Mouse (Mus musculus) right cerebral cortex, postnatal 14 days (tissue): ENCODE measurements around the gene Nt5e.

Experiments used
- DNase-seq: peaks from one replicate; pipeline ENCODE4 v3.0.0; 2022

Gene Nt5e

GRCm38 (mm10) chr9:88348623-88349022 lies 21.6 kb downstream of the Nt5e start:
- no peak for DNase-seq

DNA sequence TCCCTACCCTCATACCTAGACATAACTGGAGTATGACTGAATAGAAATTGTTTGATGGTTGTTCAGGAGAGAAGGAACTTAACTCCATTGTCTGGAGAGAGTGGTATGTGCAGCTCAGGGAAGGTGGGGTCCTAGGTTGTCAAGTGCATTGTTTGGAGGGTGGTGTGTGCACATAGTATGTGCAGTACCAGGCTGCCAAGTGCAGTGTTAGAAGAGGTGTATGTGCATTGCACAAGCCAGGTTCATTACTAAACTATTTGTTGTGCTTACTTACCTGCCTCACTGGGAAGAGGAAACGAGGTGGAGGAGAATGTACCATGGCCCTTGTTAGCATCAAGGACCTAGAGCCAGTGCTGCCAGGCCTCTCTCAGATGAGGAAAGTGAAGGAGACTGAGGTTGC lies 23.3 kb downstream of the Nt5e start:
- no peak for DNase-seq

DNA sequence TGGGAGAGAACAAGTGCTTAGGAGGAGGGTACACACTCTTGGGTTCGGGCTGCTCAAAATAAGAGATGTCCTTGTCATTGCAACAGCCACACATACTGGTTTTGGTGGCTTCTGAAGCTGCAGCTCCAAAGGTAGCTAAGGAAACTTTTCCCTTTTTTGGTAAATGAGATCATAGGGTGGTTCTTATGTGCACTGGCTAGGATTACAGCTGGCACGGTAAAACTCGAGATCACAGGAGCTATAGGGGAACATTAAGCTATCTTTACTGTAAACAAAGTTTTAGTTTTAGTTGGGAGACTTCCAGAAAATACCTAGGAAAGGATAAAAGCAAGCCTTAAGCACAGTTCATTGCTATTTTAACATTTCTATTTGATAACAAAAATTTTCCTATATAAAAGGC lies 24.2 kb downstream of the Nt5e start:
- no peak for DNase-seq

- no peak for DNase-seq
Observed at GRCm38 (mm10) chr9:88352741-88353140, 25.7 kb downstream of the Nt5e start.

GRCm38 (mm10) chr9:88353459-88353858 lies 26.5 kb downstream of the Nt5e start:
- DNase-seq, result no peak

DNA sequence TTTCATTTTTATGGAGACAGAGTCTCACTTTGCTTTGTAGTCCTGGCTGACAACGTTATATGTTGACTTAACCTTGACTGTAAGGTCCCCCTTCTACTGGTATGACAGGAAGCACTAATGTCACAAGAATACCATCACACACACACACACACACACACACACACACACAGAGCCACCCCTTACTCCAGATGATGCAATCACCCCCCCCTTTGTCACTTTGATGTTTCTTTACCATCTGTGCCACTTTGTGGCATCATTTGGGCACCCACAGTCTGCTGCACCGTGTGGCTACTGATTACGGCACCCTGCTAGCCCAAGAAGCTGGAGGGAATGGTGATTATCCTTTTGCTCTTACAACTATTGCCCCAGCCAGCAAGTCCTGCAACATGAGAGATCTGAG lies 30.2 kb downstream of the Nt5e start:
- no peak for DNase-seq

DNA sequence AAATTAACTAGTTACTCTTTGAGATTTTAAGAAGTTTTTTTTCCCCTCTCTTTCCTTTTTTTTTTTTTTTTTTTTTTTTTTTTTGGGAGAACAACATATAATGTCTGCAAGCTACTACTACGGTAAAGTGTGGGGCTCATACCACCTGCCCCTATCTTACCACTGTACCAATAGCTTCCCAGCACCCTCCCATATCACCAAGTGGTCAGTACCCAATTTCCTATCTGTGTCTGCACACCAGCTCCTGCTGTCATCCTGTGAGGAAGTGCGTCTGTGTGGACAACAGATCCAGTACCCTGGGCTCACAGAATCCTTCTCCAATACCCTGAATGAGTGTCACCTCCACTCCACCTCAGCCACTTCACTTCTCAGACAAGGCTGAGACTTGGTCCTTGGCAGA lies 32.1 kb downstream of the Nt5e start:
- no peak for DNase-seq

GRCm38 (mm10) chr9:88361211-88361909 lies 34.4 kb downstream of the Nt5e start:
- no peak for DNase-seq

- no peak for DNase-seq
Observed at GRCm38 (mm10) chr9:88362055-88362850, 35.3 kb downstream of the Nt5e start.

GRCm38 (mm10) chr9:88363102-88363501 lies 36.1 kb downstream of the Nt5e start:
- no peak for DNase-seq

DNA sequence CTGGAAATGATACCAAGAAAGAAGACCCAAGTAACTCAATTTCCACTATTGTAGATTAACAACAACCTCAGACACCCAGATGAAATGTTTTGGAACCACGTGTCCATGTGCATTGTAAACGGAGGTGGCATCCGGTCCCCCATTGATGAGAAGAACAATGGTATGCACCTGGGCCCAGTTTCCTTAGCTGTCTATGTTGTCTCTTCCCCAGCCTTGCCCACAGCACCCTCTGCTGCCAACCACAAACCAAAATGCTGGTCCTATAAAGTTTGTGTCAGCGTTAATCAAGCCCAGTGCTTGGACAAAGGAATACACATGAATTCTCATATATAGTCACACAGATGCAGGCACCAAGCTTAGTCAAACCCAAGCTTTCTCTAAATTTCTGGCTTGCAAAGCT lies 39.3 kb downstream of the Nt5e start:
- no peak for DNase-seq

DNA sequence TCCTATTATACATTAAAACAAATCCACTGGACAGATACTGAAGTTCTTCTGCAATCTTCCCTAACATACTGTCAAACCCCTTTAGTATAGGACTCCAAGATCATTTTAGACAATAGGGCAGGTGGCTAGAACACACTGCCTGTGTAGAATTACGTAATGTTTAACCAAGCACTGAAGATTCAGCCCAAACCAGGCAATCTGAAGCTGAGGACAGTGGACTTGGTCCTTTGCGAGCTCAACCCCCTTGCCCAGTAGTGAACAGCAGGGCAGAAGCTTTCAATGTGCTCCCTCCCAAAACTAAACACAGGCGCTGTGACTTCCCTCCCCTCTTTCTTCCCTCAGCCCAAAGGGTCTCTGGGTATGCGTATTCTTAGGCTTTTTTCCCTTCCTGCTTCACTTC lies 39.8 kb downstream of the Nt5e start:
- DNase-seq, result no peak

DNA sequence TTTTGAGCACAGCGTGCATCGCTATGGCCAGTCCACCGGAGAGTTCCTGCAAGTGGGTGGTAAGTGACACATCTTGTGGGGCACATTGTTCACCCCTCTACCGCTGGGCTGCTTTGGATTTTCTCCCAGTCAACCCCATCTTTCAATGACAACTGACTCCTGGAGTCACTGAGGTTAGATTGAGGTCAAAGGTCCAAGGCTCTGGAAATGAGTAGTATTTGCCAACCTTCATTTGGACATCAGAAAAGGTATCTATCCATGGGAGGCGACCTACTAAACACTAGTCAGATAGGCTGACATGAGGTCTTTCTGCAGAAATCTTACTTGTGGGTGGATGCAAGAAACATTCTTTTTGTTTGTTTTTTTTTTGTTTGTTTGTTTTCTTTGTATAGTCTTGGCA lies 40.3 kb downstream of the Nt5e start:
- DNase-seq, result no peak

DNA sequence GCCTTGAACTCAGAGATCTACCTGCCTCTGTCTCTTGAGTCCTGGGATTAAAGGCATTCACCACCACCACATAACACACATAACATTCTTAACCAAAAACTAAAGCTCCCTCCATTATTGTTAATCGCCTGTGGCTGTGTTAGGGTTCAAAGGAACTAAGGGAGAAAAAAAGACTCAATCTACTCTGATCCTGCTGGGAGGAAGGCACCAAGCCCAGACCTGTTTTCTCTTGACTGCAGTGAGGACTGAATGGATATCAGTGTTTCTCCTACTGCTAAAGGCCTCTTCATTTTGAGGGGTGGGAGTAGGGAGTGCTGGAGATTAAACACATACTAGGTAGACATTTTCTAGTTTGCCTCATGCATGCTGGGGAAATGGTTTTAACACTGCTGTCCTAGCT lies 40.8 kb downstream of the Nt5e start:
- no peak for DNase-seq

- no peak for DNase-seq
Observed at GRCm38 (mm10) chr9:88368476-88368875, 41.5 kb downstream of the Nt5e start.

GRCm38 (mm10) chr9:88369666-88370065 lies 42.7 kb downstream of the Nt5e start:
- DNase-seq, result no peak

GRCm38 (mm10) chr9:88371201-88371600 lies 44.2 kb downstream of the Nt5e start:
- DNase-seq, result no peak

DNA sequence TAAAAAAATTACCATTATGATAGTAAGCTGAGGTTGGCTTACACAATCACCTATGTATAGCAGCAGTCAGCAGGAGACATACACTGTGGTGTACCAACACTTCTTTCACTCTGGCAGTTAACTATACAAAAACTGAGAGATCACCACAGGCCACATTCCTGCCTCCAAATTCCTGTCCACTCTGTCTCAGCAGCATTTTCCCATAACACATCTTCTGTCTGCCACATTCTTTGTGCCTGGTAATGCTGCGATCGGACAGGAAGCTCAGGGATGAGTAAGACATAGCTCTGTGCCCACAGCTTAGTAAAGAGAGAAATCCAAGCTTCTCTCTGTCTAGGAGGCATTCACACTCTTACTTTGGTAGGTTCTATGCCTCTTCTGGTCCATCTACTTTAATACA lies 46.0 kb downstream of the Nt5e start:
- DNase-seq, result no peak

DNA sequence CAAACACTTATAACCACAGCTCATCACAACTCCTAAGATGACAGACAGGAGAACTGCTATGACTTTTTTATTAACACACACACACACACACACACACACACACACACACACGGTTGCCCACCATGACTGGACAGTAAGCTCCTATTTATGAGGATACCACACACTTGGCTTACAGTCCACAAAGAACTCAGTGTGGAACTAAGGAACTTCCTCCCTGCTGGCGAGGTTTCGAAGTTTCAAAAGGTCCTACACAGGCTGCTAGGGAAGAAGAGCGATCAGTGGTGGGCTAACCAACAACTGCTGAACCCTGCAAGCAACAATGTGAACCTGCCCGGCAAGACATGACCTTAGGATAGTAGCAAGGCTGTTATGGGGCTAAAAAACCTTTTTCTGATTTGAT lies 50.5 kb downstream of the Nt5e start:
- DNase-seq, result no peak

DNA sequence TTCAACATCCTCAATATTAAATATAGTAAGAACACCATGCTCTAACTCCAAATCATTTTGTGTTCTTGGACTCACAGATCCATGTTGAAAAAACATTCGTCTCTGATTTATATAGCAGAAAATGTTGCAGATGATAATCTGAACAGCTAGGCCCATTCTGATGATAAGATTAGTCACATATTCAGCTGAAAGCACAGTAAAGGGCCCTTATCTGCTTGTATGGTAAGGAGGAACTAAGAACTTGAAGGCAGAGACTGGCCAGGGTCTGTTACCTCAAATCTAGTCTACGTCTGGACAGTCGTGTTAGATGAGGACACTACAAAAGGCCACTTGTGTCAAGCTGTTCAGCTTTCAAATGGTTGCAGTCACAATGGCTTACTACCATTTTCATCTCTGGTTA lies 52.1 kb downstream of the Nt5e start:
- no peak for DNase-seq

GRCm38 (mm10) chr9:88380076-88380475 lies 53.1 kb downstream of the Nt5e start:
- DNase-seq, result no peak

DNA sequence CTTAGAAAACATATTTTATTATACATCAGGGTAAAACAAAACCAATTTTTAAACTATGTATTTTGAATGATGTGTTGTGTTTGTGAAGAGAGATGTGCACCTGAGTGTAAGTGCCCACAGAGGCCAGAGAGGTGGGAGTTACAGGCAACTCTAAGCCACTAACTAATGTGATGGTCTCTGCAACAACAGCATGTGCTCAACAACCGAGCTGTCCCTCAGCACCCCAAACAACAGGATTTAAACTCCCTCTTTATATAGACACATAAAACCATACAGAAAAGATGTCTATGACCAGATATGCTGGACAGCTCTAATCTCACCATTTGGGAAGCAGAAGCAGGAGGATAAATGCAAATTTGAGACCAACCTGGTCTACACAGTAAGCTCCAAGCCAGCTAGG lies 53.5 kb downstream of the Nt5e start:
- no peak for DNase-seq

DNA sequence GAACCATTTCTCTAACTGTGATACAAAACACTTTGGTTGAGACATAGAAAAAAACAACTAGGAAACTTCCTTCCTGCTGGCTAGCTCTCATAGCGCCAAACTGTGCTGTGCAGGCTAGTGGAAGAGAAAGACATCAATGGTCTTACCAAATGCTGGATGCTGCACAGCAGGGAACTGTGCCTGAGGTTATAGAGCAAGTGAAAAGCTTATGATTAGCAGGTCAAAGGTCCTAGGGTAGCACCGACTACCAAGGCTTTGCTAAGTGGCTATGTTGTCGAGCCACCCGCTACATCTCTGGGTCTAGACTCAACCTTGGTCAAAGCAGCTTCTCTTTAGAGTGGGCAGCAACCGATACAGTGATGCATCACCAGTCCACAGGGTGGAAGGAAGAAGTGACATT lies 61.8 kb downstream of the Nt5e start:
- DNase-seq, result no peak

DNA sequence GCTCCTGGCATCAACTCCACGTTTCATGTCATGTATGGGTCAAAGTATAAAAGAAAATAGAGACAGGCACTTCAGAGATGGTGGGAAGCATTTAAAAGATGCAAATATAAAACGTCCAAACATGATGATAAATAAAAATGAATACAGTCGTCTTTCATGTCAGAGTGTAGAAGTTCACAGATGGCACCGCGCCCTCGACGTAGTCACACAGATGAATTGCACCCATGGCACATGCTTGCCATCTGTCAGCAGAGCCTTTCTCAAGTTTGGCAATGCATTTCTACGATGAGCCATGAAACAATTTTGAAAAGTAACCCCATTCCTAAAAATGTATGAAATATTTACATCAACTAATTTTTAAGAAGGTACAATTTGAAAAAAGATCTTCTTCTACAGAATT lies 67.9 kb downstream of the Nt5e start:
- no peak for DNase-seq

- DNase-seq, result no peak
Observed at GRCm38 (mm10) chr9:88398461-88398860, 71.5 kb downstream of the Nt5e start.
